Mouse (Mus musculus) G1E-ER4 (cell line): Measurements from ENCODE around the gene Nbea. TPM values are rescaled to one million over a fixed set of nuclear protein-coding genes. Genes with fewer than 3 reads are reported as not detected.

Experiments
- GATA1 ChIP-seq: IDR thresholded peaks from one replicate; pipeline ENCODE4 v1.8.0; 2012; ENCODE audit warnings: low read length, inconsistent platforms
- polyA plus RNA-seq: library from polyadenylated mRNA; stranded (reverse); fragments of >175 nt; gene quantifications from 2 replicates; pipeline ENCODE4 v1.2.3, GENCODE M21; 2012

Nbea gene
- polyA plus RNA-seq, 1 experiment, result not detected

DNA sequence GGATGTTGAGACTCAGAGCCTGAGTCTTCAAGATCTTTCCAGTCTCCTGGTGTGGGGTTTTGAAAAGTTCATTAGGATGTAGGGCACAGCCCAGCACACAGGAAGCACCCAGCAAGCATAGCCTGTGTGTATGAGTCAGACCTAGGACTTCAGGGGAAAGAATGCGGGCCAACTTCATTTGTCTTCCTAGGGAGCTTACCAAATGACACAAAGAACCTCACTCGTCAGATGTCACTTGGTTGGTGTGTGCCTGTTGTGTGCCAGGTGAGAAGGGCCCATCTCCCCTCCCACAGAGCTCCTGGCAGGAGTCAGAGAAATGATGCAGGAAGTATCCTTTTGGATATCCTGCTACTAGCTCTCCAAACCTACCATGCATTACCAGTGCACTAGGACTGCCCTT, 593.2 kb downstream of the Nbea start:
- TF ChIP-seq GATA1, result no peak

DNA sequence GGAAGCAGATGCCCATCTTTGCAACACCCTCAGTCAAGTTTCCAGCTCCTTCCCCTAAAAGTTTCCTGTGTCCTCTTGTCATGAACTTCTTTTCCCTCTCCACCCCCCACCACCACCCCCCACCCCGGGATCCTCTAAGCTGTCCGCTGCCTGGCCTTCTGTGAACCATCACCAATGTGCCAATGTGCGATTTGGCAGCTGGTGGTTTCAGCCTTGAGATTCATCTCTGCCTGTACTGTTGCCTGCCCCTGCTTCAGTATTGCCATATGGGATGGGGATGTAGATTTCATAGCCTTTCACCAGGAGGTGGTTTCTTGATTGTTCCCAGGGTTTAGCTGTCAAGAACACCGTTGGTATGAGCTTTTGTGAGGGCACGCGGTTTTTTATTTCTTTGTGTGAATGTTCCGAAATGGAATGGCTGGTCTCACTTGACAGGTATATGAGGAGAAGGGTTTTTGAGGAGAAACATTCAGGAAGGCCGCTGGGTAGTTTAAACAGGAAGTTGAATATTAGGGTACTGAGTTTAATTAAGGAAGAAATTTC, 594.0 kb downstream of the Nbea start:
- TF ChIP-seq GATA1, result no peak

DNA sequence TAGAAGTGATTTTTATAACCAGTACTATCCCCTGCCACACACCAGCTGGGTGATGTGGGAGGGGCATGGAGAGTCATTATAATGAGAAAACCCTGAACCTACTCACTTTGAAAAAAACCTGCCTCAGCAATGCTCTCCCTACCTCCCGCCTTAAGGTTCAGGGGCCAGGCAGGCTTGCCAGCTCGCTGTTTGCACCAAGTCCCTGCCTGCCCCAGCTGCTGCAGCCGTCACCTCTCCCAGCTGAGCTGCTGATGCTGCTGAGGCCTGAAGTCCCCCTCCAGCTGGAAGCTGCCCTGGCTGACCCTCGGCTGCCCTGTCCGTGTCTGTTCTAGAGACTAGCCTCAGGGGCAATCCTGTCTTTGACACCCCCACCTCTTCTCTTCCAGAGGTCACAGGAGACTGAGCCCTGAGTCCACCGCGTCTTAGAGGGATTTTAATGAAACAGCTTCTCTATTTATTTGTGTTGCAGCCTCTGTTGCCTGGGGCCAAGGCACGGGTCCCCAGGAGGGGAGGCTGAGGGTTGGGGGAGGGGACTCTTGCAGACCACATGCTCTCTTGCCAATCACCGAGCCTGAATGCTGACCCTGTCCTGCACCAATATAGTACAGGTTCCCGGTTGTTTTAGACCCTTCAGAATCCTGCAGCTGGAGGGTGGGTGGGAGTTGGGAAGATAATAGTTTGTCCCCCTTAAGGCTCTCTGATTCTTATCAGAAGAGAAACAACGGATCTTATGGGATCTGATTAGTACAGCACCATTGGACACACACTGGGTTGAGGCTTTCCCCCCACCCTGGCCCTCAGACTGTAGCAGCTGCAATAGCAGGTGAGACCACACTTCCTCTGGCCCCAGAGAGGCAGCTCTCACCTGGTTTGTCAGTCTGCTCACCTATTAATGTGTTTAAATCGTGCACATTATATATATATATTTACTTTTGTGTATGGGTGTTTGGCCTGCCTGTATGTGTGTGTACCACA, 595.2 kb downstream of the Nbea start:
- no peak for TF ChIP-seq GATA1

DNA sequence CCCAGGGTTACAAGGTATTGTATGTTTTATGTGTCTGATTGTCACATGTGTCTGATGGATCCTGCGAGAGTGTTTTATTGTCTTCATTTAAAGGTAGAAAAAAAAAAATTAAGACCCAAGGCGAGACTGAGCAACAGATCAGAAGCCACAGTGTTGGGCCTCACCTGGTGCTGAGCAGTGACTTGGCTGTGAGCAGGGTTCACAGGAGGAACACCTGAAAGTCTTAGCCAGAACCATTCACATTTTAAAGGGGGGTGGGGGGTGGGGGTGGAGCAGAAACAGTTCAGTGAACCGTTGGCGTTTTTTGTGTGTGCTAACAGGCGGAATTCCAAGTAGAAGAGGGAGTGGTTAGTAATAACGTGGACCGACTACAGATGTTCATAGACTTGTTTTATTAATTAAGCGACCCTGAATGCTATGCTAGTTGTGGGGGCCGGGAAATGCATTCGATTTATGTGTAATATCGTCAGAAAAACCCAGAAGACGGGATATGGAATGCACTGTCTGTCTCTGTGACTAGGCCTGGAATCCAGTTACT, 596.0 kb downstream of the Nbea start:
- no peak for TF ChIP-seq GATA1
